Mouse (Mus musculus) cerebellum, postnatal 25 days (tissue): ENCODE measurements around the gene Ccdc97.
A peak's percentile ranks its signal among the peaks of the same experiment; 100 is the strongest.

ENCODE experiments used
- DNase-seq, 2 experiments: peaks; one replicate each; pipeline ENCODE4 v3.0.0; 2021; ENCODE audit warnings: mixed read lengths in 2 of 2

The Ccdc97 gene

GRCm38 (mm10) chr7:25719761-25720610, 1.1 kb upstream of the Ccdc97 start:
- peak; percentile 85 to 87 for DNase-seq

- DNase-seq: no peak
Observed at GRCm38 (mm10) chr7:25717478-25717877, 1.4 kb downstream of the Ccdc97 start.

GRCm38 (mm10) chr7:25715731-25716271, 3.1 kb downstream of the Ccdc97 start:
- DNase-seq: no peak

- DNase-seq: no peak
Observed at GRCm38 (mm10) chr7:25714581-25714980, 4.3 kb downstream of the Ccdc97 start.

GRCm38 (mm10) chr7:25712801-25713200, 6.1 kb downstream of the Ccdc97 start:
- no peak for DNase-seq

GRCm38 (mm10) chr7:25711731-25712197, 7.1 kb downstream of the Ccdc97 start:
- peak; percentile 75 to 84 for DNase-seq

GRCm38 (mm10) chr7:25711165-25711564, 7.7 kb downstream of the Ccdc97 start:
- no peak for DNase-seq

GRCm38 (mm10) chr7:25710519-25711130, 8.3 kb downstream of the Ccdc97 start:
- DNase-seq: peak in 1 of 2 experiments; percentile 28

GRCm38 (mm10) chr7:25709961-25710360, 8.9 kb downstream of the Ccdc97 start:
- no peak for DNase-seq

- no peak for DNase-seq
Observed at GRCm38 (mm10) chr7:25707581-25708292, 11.2 kb downstream of the Ccdc97 start.

- DNase-seq: no peak
Observed at GRCm38 (mm10) chr7:25706578-25707170, 12.2 kb downstream of the Ccdc97 start.

- peak; percentile 65 to 79 for DNase-seq
Observed at GRCm38 (mm10) chr7:25705801-25706251, 13.1 kb downstream of the Ccdc97 start.

- peak in 1 of 2 experiments; percentile 55 for DNase-seq
Observed at GRCm38 (mm10) chr7:25704716-25705364, 14.0 kb downstream of the Ccdc97 start.

GRCm38 (mm10) chr7:25703793-25704494, 14.9 kb downstream of the Ccdc97 start:
- DNase-seq: no peak

- DNase-seq: no peak
Observed at GRCm38 (mm10) chr7:25702350-25702749, 16.5 kb downstream of the Ccdc97 start.

- no peak for DNase-seq
Observed at GRCm38 (mm10) chr7:25700732-25701131, 18.2 kb downstream of the Ccdc97 start.

GRCm38 (mm10) chr7:25699851-25700250, 19.0 kb downstream of the Ccdc97 start:
- DNase-seq: no peak

GRCm38 (mm10) chr7:25694104-25694503, 24.8 kb downstream of the Ccdc97 start:
- DNase-seq: no peak

- no peak for DNase-seq
Observed at GRCm38 (mm10) chr7:25690051-25690450, 28.8 kb downstream of the Ccdc97 start.

GRCm38 (mm10) chr7:25689603-25690021, 29.3 kb downstream of the Ccdc97 start:
- no peak for DNase-seq
